Mouse (Mus musculus) C2C12 (cell line): ENCODE data around the gene Ech1. TPM values are rescaled to one million over a fixed set of nuclear protein-coding genes. Genes with fewer than 3 reads are reported as not detected.

Experiments used
- H3K27me3 ChIP-seq: one replicate; pipeline ENCODE4 v1.6.1; 2011; ENCODE audit not compliant: control insufficient read depth, insufficient read depth, insufficient read length
- H3K36me3 ChIP-seq: one replicate; pipeline ENCODE4 v1.6.1; 2011; ENCODE audit not compliant: control insufficient read depth, insufficient read depth
- H3K4me3 ChIP-seq: one replicate; pipeline ENCODE4 v1.5.1; 2011; ENCODE audit warnings: mild to moderate bottlenecking, control low read depth; ENCODE audit not compliant: poor library complexity, insufficient read depth, severe bottlenecking
- H3K79me2 ChIP-seq: one replicate; pipeline ENCODE4 v1.6.1; 2011; ENCODE audit not compliant: control insufficient read depth, insufficient read depth
- H3K79me3 ChIP-seq: one replicate; pipeline ENCODE4 v1.6.1; 2011; ENCODE audit warnings: low read depth, control low read depth
- H3ac ChIP-seq: one replicate; pipeline ENCODE3; 2011; ENCODE audit warnings: low read depth; ENCODE audit not compliant: control insufficient read depth, insufficient read length
- CEBPB ChIP-seq: IDR thresholded peaks from one replicate; pipeline ENCODE4 v1.6.1; 2011; ENCODE audit warnings: low read depth, mild to moderate bottlenecking, control low read depth, moderate library complexity
- CTCF ChIP-seq: IDR thresholded peaks from one replicate; pipeline ENCODE4 v1.5.1; 2011; ENCODE audit not compliant: control insufficient read depth, insufficient read depth, insufficient read length
- FOSL1 ChIP-seq: IDR thresholded peaks from one replicate; pipeline ENCODE4 v1.8.0; 2011; ENCODE audit warnings: mild to moderate bottlenecking, low read length; ENCODE audit not compliant: poor library complexity, insufficient read depth, severe bottlenecking
- MAX ChIP-seq: IDR thresholded peaks from one replicate; pipeline ENCODE4 v1.6.1; 2011; ENCODE audit warnings: mild to moderate bottlenecking, control low read depth
- MYOD1 ChIP-seq: IDR thresholded peaks from one replicate; pipeline ENCODE4 v1.6.1; 2011; ENCODE audit warnings: low read depth; ENCODE audit not compliant: control insufficient read depth, insufficient read length
- MYOG ChIP-seq: IDR thresholded peaks from one replicate; pipeline ENCODE4 v1.6.1; 2011; ENCODE audit not compliant: control insufficient read depth, insufficient read length; ENCODE audit errors: extremely low read depth
- USF1 ChIP-seq: IDR thresholded peaks from one replicate; pipeline ENCODE4 v1.6.1; 2011; ENCODE audit warnings: low read depth, mild to moderate bottlenecking, control low read depth, moderate library complexity
- polyA plus RNA-seq: library from polyadenylated mRNA; unstranded; fragments of >200 nt; fragmentation: generic; extraction: Trizol; gene quantifications from one replicate; pipeline ENCODE4 v1.2.1, GENCODE M21; 2012; ENCODE audit warnings: missing spikeins

Ech1 gene
- polyA plus RNA-seq, 1 experiment = 106 TPM

GRCm38 (mm10) chr7:28799994-28800393 lies 25.0 kb upstream of the Ech1 start:
- no peak overlapping the region for H3K4me3 ChIP-seq
- H3K27me3 ChIP-seq = no peaks in the 10 kb centered on the region
- TF ChIP-seq USF1 = no peak
- H3ac ChIP-seq = no peak overlapping the region
- no peaks in the 10 kb centered on the region for H3K36me3 ChIP-seq
- H3K79me3 ChIP-seq = no peaks in the 10 kb centered on the region
- no peaks in the 10 kb centered on the region for H3K79me2 ChIP-seq

- Histone ChIP-seq H3ac (no peak overlapping the region), H3K27me3 (no peaks in the 10 kb centered on the region), H3K79me3 (no peaks in the 10 kb centered on the region), H3K36me3 (no peaks in the 10 kb centered on the region), H3K4me3 (no peak overlapping the region), H3K79me2 (no peaks in the 10 kb centered on the region)
- no peak for TF ChIP-seq USF1
- TF ChIP-seq FOSL1 = no peak
- TF ChIP-seq MYOD1 = no peak
- TF ChIP-seq CEBPB = no peak
- TF ChIP-seq MAX = no peak
- no peak for TF ChIP-seq CTCF
- no peak for TF ChIP-seq MYOG
These were observed 23.6 kb upstream of the Ech1 start for GRCm38 (mm10) chr7:28801451-28801850.

DNA sequence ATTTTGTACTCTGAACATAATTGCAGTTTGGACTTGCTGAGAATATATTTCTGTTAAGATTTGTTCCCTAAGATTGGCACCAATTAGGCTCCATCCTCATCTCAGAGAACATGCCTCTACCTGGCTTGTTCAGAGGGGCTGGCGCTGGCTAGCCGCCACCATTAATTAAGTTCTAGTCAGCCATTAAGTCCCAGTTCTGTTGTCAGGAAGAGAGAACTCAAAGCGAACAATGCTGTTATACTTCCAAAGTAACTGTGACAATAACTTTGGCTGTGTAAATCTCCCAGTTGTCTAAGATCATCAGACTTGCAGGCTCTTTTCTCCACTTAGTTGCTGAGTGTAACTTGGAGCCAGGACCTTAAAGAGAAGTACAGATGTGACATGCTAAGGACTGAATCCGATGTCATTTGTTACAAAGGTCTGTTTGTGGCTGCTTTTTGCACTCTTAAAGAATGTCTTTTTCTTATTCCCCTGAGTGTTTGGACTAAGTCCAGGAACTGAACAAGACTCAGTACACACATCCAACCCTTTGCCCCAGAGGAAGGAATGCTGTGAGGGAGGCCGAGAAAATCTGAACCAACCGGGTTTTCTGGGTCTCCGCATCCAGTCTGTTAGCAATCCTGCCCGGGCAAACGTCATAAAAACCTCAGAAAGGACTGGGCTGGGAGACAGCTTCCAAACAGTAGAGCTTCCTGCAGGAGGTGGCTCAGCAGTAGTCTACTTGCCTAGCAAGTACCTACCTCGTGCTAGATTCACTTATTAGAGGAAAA lies 22.9 kb upstream of the Ech1 start:
- no peak overlapping the region for H3K4me3 ChIP-seq

DNA sequence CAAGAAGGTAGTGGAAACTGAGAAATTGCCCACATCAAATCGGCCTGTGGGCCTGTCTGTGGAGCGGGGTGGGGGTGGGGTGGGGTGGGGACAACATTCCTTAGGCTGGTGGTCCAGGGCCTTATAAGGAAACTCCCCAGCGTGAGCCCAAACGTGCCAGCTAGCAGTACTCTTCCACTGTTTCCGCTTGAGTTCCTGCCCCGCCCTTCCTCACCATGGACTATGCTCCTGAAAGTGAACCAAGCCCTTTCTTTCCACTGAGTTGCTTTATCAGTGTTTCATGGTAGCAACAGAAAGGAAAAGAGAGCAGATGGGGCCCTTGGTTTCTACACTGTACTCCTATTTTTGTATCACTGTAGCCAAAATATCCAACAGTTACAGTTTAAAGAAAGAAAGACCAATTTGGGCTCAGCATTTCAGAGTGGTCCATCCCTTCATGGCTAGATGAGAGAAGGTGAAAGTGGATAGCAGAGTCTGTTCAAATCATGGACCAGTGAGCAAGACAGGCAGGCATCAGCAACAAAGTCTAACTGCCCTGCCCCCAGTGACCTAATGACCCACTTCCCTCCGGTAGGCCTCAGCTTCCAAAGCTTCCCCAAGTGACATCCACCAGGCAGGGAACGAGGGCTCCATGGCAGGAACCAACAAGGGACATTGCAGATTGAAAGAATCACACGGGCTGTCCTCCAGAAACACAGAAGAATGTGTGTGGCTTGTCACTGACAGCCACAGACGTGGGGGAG lies 22.0 kb upstream of the Ech1 start:
- no peaks in the 10 kb centered on the region for H3K36me3 ChIP-seq
- H3ac ChIP-seq = no peak overlapping the region
- no peaks in the 10 kb centered on the region for H3K27me3 ChIP-seq
- TF ChIP-seq CTCF (no peak), FOSL1 (no peak), USF1 (no peak), CEBPB (no peak), MYOD1 (no peak), MYOG (no peak), MAX (no peak)
- no peaks in the 10 kb centered on the region for H3K79me3 ChIP-seq
- H3K79me2 ChIP-seq = no peaks in the 10 kb centered on the region
- H3K4me3 ChIP-seq = no peak overlapping the region

More for the DNA sequence above, 22.9 kb upstream of the Ech1 start:
- Histone ChIP-seq H3K79me3 (no peaks in the 10 kb centered on the region), H3ac (no peak overlapping the region), H3K27me3 (no peaks in the 10 kb centered on the region), H3K79me2 (no peaks in the 10 kb centered on the region), H3K36me3 (no peaks in the 10 kb centered on the region)
- no peak for TF ChIP-seq MAX
- no peak for TF ChIP-seq MYOD1
- no peak for TF ChIP-seq USF1
- TF ChIP-seq CEBPB = no peak
- TF ChIP-seq MYOG = no peak
- no peak for TF ChIP-seq FOSL1
- no peak for TF ChIP-seq CTCF

GRCm38 (mm10) chr7:28803756-28804155 lies 21.3 kb upstream of the Ech1 start:
- H3K36me3 ChIP-seq = no peaks in the 10 kb centered on the region
- no peak for TF ChIP-seq CEBPB
- TF ChIP-seq USF1 = no peak
- TF ChIP-seq CTCF = no peak
- no peak for TF ChIP-seq MYOG
- TF ChIP-seq MYOD1 = no peak
- no peak for TF ChIP-seq FOSL1
- TF ChIP-seq MAX = no peak
- H3K79me3 ChIP-seq = no peaks in the 10 kb centered on the region
- no peaks in the 10 kb centered on the region for H3K79me2 ChIP-seq
- no peak overlapping the region for H3ac ChIP-seq
- no peak overlapping the region for H3K4me3 ChIP-seq
- H3K27me3 ChIP-seq = no peaks in the 10 kb centered on the region

GRCm38 (mm10) chr7:28806869-28807268 lies 18.1 kb upstream of the Ech1 start:
- Histone ChIP-seq H3K36me3 (peaks cover 4% of the 10 kb centered on the region), H3K27me3 (no peaks in the 10 kb centered on the region), H3ac (no peak overlapping the region), H3K4me3 (no peak overlapping the region), H3K79me2 (peaks cover 7% of the 10 kb centered on the region), H3K79me3 (peaks cover 5% of the 10 kb centered on the region)
- TF ChIP-seq MYOD1 (no peak), MYOG (no peak), FOSL1 (no peak), MAX (no peak), USF1 (no peak), CEBPB (no peak)
